Mouse (Mus musculus): ENCODE data around the gene Robo2. TPM values are rescaled to one million over a fixed set of nuclear protein-coding genes. Genes with fewer than 3 reads are reported as not detected.
A peak's percentile ranks its signal among the peaks of the same experiment; 100 is the strongest.

Robo2 gene
- total RNA-seq, 2 experiments from 2014 or later: 101 to 105 TPM

- DNase-seq (ENCODE audit: low spot score in 2 of 2): no peak
- no peak overlapping the region for H3K27ac ChIP-seq
- TF ChIP-seq CTCF (conservative IDR thresholded peaks at IDR 0.05): peak; percentile 17; the same call in 1 of the 2 replicates
- no peak overlapping the region for H3K4me3 ChIP-seq
These were observed 104.6 kb downstream of the Robo2 start for GRCm38 (mm10) chr16:74306876-74307542.

GRCm38 (mm10) chr16:74287878-74288277, 123.7 kb downstream of the Robo2 start:
- Histone ChIP-seq H3K4me3 (no peak overlapping the region), H3K27ac (no peak overlapping the region)
- no peak for DNase-seq (ENCODE audit: low spot score in 2 of 2)
- TF ChIP-seq CTCF (conservative IDR thresholded peaks at IDR 0.05): no peak

- no peak for TF ChIP-seq CTCF (conservative IDR thresholded peaks at IDR 0.05)
- Histone ChIP-seq H3K27ac (no peak overlapping the region), H3K4me3 (no peak overlapping the region)
- DNase-seq (ENCODE audit: low spot score in 2 of 2): no peak
These were observed 129.1 kb downstream of the Robo2 start for GRCm38 (mm10) chr16:74282549-74282948.

- no peak for DNase-seq (ENCODE audit: low spot score in 2 of 2)
- no peak for TF ChIP-seq CTCF (conservative IDR thresholded peaks at IDR 0.05)
- Histone ChIP-seq H3K4me3 (no peak overlapping the region), H3K27ac (no peak overlapping the region)
These were observed 134.6 kb downstream of the Robo2 start for GRCm38 (mm10) chr16:74276855-74277573.

GRCm38 (mm10) chr16:74274596-74274995, 137.0 kb downstream of the Robo2 start:
- Histone ChIP-seq H3K4me3 (no peak overlapping the region), H3K27ac (no peak overlapping the region)
- DNase-seq (ENCODE audit: low spot score in 2 of 2): no peak
- TF ChIP-seq CTCF (conservative IDR thresholded peaks at IDR 0.05): no peak

GRCm38 (mm10) chr16:74272993-74273392, 138.6 kb downstream of the Robo2 start:
- TF ChIP-seq CTCF (conservative IDR thresholded peaks at IDR 0.05): no peak
- H3K27ac ChIP-seq: no peak overlapping the region
- no peak for DNase-seq (ENCODE audit: low spot score in 2 of 2)
- no peak overlapping the region for H3K4me3 ChIP-seq

- DNase-seq (ENCODE audit: low spot score in 2 of 2): peak in 1 of 2 experiments; percentile 29
- no peak for TF ChIP-seq CTCF (conservative IDR thresholded peaks at IDR 0.05)
- Histone ChIP-seq H3K4me3 (no peak overlapping the region), H3K27ac (peak overlapping the region; percentile 49; the same call in 1 of the 2 replicates)
These were observed 153.4 kb downstream of the Robo2 start for GRCm38 (mm10) chr16:74258241-74258640.

- no peak for DNase-seq (ENCODE audit: low spot score in 2 of 2)
- TF ChIP-seq CTCF (conservative IDR thresholded peaks at IDR 0.05): no peak
- Histone ChIP-seq H3K4me3 (no peak overlapping the region), H3K27ac (no peak overlapping the region)
These were observed 167.2 kb downstream of the Robo2 start for GRCm38 (mm10) chr16:74244452-74244851.

GRCm38 (mm10) chr16:74241534-74241933, 170.1 kb downstream of the Robo2 start:
- Histone ChIP-seq H3K27ac (no peak overlapping the region), H3K4me3 (no peak overlapping the region)
- DNase-seq (ENCODE audit: low spot score in 2 of 2): no peak
- no peak for TF ChIP-seq CTCF (conservative IDR thresholded peaks at IDR 0.05)

- no peak for TF ChIP-seq CTCF (conservative IDR thresholded peaks at IDR 0.05)
- no peak overlapping the region for H3K27ac ChIP-seq
- DNase-seq (ENCODE audit: low spot score in 2 of 2): no peak
- H3K4me3 ChIP-seq: no peak overlapping the region
These were observed 174.2 kb downstream of the Robo2 start for GRCm38 (mm10) chr16:74237411-74237930.

- no peak for TF ChIP-seq CTCF (conservative IDR thresholded peaks at IDR 0.05)
- DNase-seq (ENCODE audit: low spot score in 2 of 2): no peak
- H3K27ac ChIP-seq: no peak overlapping the region
- no peak overlapping the region for H3K4me3 ChIP-seq
These were observed 177.1 kb downstream of the Robo2 start for GRCm38 (mm10) chr16:74234393-74235059.

GRCm38 (mm10) chr16:74233596-74233995, 178.0 kb downstream of the Robo2 start:
- Histone ChIP-seq H3K27ac (no peak overlapping the region), H3K4me3 (no peak overlapping the region)
- no peak for DNase-seq (ENCODE audit: low spot score in 2 of 2)
- no peak for TF ChIP-seq CTCF (conservative IDR thresholded peaks at IDR 0.05)

- no peak overlapping the region for H3K4me3 ChIP-seq
- peak; percentile 59 for TF ChIP-seq CTCF (conservative IDR thresholded peaks at IDR 0.05)
- H3K27ac ChIP-seq: no peak overlapping the region
These were observed 184.3 kb downstream of the Robo2 start for GRCm38 (mm10) chr16:74227285-74227684.

More at GRCm38 (mm10) chr16:74227285-74227684, 184.3 kb downstream of the Robo2 start:
- DNase-seq (ENCODE audit: low spot score in 2 of 2): no peak
